Comparison of ENCODE assay signal across 8 mouse cellular contexts in the genomic region with DNA sequence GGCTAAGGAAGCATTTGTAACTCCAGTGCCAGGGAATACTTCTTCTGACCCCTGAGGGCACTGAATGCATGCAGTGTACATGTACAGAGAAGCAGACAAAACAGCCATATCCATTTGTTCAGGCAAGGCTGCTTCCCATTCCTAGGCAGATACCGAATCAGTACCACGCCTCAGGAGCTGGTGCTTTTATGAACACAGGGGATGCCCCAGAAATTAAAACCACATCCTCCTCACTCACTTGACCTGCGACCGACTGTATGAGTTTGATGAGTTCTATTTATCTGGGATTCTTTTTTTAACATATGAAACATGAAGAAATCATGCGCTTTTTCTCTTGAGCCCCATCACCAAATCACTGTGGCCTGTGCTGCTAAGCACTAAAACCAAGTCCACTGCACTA. TPM values are rescaled to one million over a fixed set of nuclear protein-coding genes. Genes with fewer than 3 reads are reported as not detected.
DNase-seq lines count a peak whose midpoint lies in the region; ATAC-seq and TF ChIP-seq lines count a peak whose summit lies in the region.
"Had no signal": no experiment of that assay in that cellular context is flagged by ENCODE, and none has a peak within 500 bp of the region (broad histone marks: within the 10 kb centered on the region; RNA-seq: fewer than 3 reads in every experiment).

No protein-coding gene starts in this region.

- peak overlapping the region; percentile 46 for H3K4me2 ChIP-seq in hindbrain, embryonic 12.5 days (replicated peaks)

- TF ChIP-seq POLR2A in ES-Bruce4 (IDR thresholded peaks at IDR 0.05; ENCODE audit: insufficient read depth, low read length): no peak

- no peaks in the 10 kb centered on the region for H3K9me3 ChIP-seq in ES-Bruce4 (replicated peaks; ENCODE audit: control insufficient read depth, insufficient read depth, low read length, poor library complexity, severe bottlenecking)
- no peaks in the 10 kb centered on the region for H3K9me3 ChIP-seq in hindbrain, embryonic 12.5 days (replicated peaks)
- no peaks in the 10 kb centered on the region for H3K9me3 ChIP-seq in midbrain, embryonic 10.5 days (replicated peaks)

- TF ChIP-seq CTCF in ES-Bruce4 (IDR thresholded peaks at IDR 0.05; ENCODE audit: low read depth, low read length): no peak

- ATAC-seq in hindbrain, embryonic 12.5 days (ENCODE audit: low FRiP score): no peak

- H3K4me3 ChIP-seq in ES-Bruce4 (ENCODE audit: low read depth, low read length): peak overlapping the region; percentile 43
- H3K4me3 ChIP-seq in hindbrain, embryonic 12.5 days: 0 out of 2 replicates have a peak overlapping the region, but pooled peaks have one; percentile 58
- H3K4me3 ChIP-seq in midbrain, embryonic 10.5 days: peak overlapping the region; percentile 65; the same call in 1 of the 2 replicates

- DNase-seq in CD4-positive helper T cell, adult 2 months (ENCODE audit: low read depth, low spot score): peak; percentile 23
- no peak for DNase-seq in midbrain, embryonic 10.5 days (ENCODE audit: low spot score)
- no peak for DNase-seq in layer of hippocampus, postnatal 14 days (ENCODE audit: low spot score in 2 of 2)
- no peak for DNase-seq in thymus, postnatal 14 days
- DNase-seq in spleen, adult 18-20 months: no peak
- DNase-seq: kidney, adult 8-10 months had no signal

- H3K27me3 ChIP-seq in ES-Bruce4 (ENCODE audit: control insufficient read depth, insufficient read depth, low read length, poor library complexity, severe bottlenecking): no peaks in the 10 kb centered on the region
- H3K27me3 ChIP-seq in hindbrain, embryonic 12.5 days: no peaks in the 10 kb centered on the region
- peaks cover 40% of the 10 kb centered on the region for H3K27me3 ChIP-seq in midbrain, embryonic 10.5 days (ENCODE audit: low read depth, poor library complexity, severe bottlenecking)

- no peak for TF ChIP-seq EP300 in ES-Bruce4 (IDR thresholded peaks at IDR 0.05; ENCODE audit: insufficient read depth, low read depth, low read length)

- H3K9ac ChIP-seq in ES-Bruce4 (ENCODE audit: low read depth, poor library complexity, severe bottlenecking): peak overlapping the region; percentile 97
- peak overlapping the region; percentile 47; the same call in 1 of the 2 replicates for H3K9ac ChIP-seq in hindbrain, embryonic 12.5 days

- H3K27ac ChIP-seq in ES-Bruce4 (ENCODE audit: insufficient read depth, low read length): peak overlapping the region; percentile 97
- H3K27ac ChIP-seq in hindbrain, embryonic 12.5 days: no peak overlapping the region
- no peak overlapping the region for H3K27ac ChIP-seq in midbrain, embryonic 10.5 days (replicated peaks)

- H3K36me3 ChIP-seq in ES-Bruce4 (ENCODE audit: control insufficient read depth, insufficient read depth, low read length, poor library complexity, severe bottlenecking): no peaks in the 10 kb centered on the region
- no peaks in the 10 kb centered on the region for H3K36me3 ChIP-seq in hindbrain, embryonic 12.5 days
- H3K36me3 ChIP-seq in midbrain, embryonic 10.5 days: no peaks in the 10 kb centered on the region

- H3K4me1 ChIP-seq in ES-Bruce4 (ENCODE audit: control insufficient read depth, insufficient read depth, low read length): peaks cover 1% of the 10 kb centered on the region
- H3K4me1 ChIP-seq in hindbrain, embryonic 12.5 days: no peaks in the 10 kb centered on the region
- H3K4me1 ChIP-seq in midbrain, embryonic 10.5 days: peaks cover 18% of the 10 kb centered on the region

- WGBS in hindbrain, embryonic 12.5 days: 87% methylated on average over 5 of the region's 5 CpGs
- 90% methylated on average over 5 of the region's 5 CpGs for WGBS in midbrain, embryonic 10.5 days

RNA-seq across cellular contexts. Expression of gene Mbtps2, which starts 1.7 kb away (rescaled TPM):
- 56.4 and 59.8 TPM in 2 replicates for polyA plus RNA-seq in ES-Bruce4 (2011; ENCODE audit: insufficient read depth, insufficient read length, low read depth, missing spikeins)
- 30.1 and 30.3 TPM in 2 replicates for polyA plus RNA-seq in hindbrain, embryonic 12.5 days (2016; fragmentation: Nextera tagmentation; extraction: Ambion mirVana)
- 17.2 and 20.0 TPM in 2 replicates for polyA plus RNA-seq in midbrain, embryonic 10.5 days (2016; fragmentation: Nextera tagmentation; extraction: Ambion mirVana)
- total RNA-seq in layer of hippocampus, postnatal 14 days (2021): 10 to 100 TPM; 33.8 to 34.8 TPM

RNA-seq across cellular contexts. Expression of gene Yy2, which starts 28.0 kb away (rescaled TPM):
- polyA plus RNA-seq in ES-Bruce4 (2011; ENCODE audit: insufficient read depth, insufficient read length, low read depth, missing spikeins): 4.4 and 5.5 TPM in 2 replicates
- polyA plus RNA-seq in hindbrain, embryonic 12.5 days (2016; fragmentation: Nextera tagmentation; extraction: Ambion mirVana): 4.6 and 5.0 TPM in 2 replicates
- 4.1 and 5.0 TPM in 2 replicates for polyA plus RNA-seq in midbrain, embryonic 10.5 days (2016; fragmentation: Nextera tagmentation; extraction: Ambion mirVana)
- not detected for total RNA-seq in layer of hippocampus, postnatal 14 days (2021)
